Mouse (Mus musculus): Measurements from ENCODE around the gene Ccdc110. TPM values are rescaled to one million over a fixed set of nuclear protein-coding genes. Genes with fewer than 3 reads are reported as not detected.

Ccdc110 gene
- polyA plus RNA-seq, 1 experiment from 2014 or later, result not detected

DNA sequence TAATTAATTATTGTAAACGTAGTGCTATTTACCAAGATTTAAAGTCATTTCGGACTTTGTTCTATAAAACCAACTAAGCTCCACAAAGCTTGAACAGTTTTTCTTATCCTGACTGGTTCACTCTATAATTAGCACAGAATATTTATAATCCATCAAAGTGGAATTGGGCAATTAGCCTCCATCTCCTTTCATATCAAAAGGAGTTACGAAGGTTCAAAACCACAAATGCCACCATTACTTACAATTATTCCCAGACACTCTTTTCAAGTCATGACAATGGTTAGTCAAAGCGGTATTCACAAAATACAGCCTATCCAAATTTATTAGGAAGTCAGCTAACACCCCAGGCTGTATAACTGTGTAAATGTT, 28.2 kb upstream of the Ccdc110 start:
- ATAC-seq (ENCODE audit: low FRiP score), result no peak
- Histone ChIP-seq H3K27ac (ENCODE audit: low read depth, low read length) (no peak overlapping the region), H3K4me3 (ENCODE audit: low read depth, low read length) (no peak overlapping the region), H3K9me3 (ENCODE audit: control insufficient read depth, low read length) (no peaks in the 10 kb centered on the region), H3K36me3 (ENCODE audit: control insufficient read depth, insufficient read depth, low read length) (no peaks in the 10 kb centered on the region), H3K27me3 (ENCODE audit: control insufficient read depth, insufficient read depth, low read length) (no peaks in the 10 kb centered on the region), H3K9ac (ENCODE audit: low read depth, low read length) (no peak overlapping the region), H3K4me2 (replicated peaks; ENCODE audit: low read depth, low read length) (no peak overlapping the region), H3K4me1 (replicated peaks; ENCODE audit: control insufficient read depth, insufficient read depth, low read length) (no peaks in the 10 kb centered on the region)
- DNase-seq (ENCODE audit: low spot score), result no peak
- WGBS, result 91% methylated on average over 4 of the region's 4 CpGs

GRCm38 (mm10) chr8:45913707-45914106, 20.7 kb upstream of the Ccdc110 start:
- H3K9me3 ChIP-seq (ENCODE audit: control insufficient read depth, low read length), result no peaks in the 10 kb centered on the region
- no peak for ATAC-seq (ENCODE audit: low FRiP score)

DNA sequence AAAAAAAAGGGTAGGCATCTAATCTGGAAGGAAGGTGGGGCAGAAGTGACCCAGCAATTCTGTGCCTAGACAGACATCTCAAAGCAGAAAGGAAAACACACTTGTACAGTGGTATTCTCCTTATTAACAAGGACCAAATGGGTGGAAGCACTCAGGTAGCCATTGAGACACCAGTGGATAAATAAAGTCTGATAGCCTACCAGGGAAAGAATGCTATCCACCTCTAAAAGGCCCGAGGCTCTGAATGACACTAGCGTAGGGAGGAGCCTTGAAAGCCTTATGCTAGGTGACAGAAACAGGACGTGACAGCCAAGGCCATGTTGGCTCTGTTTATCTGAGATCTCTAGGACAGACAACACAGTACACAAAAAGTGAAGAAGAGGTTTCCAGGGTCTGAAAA, 17.9 kb upstream of the Ccdc110 start:
- DNase-seq (ENCODE audit: low spot score), result no peak
- ATAC-seq (ENCODE audit: low FRiP score), result no peak
- Histone ChIP-seq H3K27ac (ENCODE audit: low read depth, low read length) (no peak overlapping the region), H3K36me3 (ENCODE audit: control insufficient read depth, insufficient read depth, low read length) (no peaks in the 10 kb centered on the region), H3K4me1 (replicated peaks; ENCODE audit: control insufficient read depth, insufficient read depth, low read length) (no peaks in the 10 kb centered on the region), H3K4me3 (ENCODE audit: low read depth, low read length) (no peak overlapping the region), H3K9ac (ENCODE audit: low read depth, low read length) (no peak overlapping the region), H3K27me3 (ENCODE audit: control insufficient read depth, insufficient read depth, low read length) (no peaks in the 10 kb centered on the region), H3K4me2 (replicated peaks; ENCODE audit: low read depth, low read length) (no peak overlapping the region), H3K9me3 (ENCODE audit: control insufficient read depth, low read length) (no peaks in the 10 kb centered on the region)
- 84% methylated on average over 3 of the region's 3 CpGs for WGBS

More at GRCm38 (mm10) chr8:45913707-45914106, 20.7 kb upstream of the Ccdc110 start:
- Histone ChIP-seq H3K9ac (ENCODE audit: low read depth, low read length) (no peak overlapping the region), H3K27ac (ENCODE audit: low read depth, low read length) (no peak overlapping the region), H3K4me1 (replicated peaks; ENCODE audit: control insufficient read depth, insufficient read depth, low read length) (no peaks in the 10 kb centered on the region), H3K36me3 (ENCODE audit: control insufficient read depth, insufficient read depth, low read length) (no peaks in the 10 kb centered on the region), H3K4me3 (ENCODE audit: low read depth, low read length) (no peak overlapping the region), H3K27me3 (ENCODE audit: control insufficient read depth, insufficient read depth, low read length) (no peaks in the 10 kb centered on the region), H3K4me2 (replicated peaks; ENCODE audit: low read depth, low read length) (no peak overlapping the region)
- 88% methylated on average over 11 of the region's 11 CpGs for WGBS
- no peak for DNase-seq (ENCODE audit: low spot score)

GRCm38 (mm10) chr8:45917040-45917679, 17.3 kb upstream of the Ccdc110 start:
- Histone ChIP-seq H3K27ac (ENCODE audit: low read depth, low read length) (no peak overlapping the region), H3K9me3 (ENCODE audit: control insufficient read depth, low read length) (no peaks in the 10 kb centered on the region), H3K4me3 (ENCODE audit: low read depth, low read length) (no peak overlapping the region), H3K36me3 (ENCODE audit: control insufficient read depth, insufficient read depth, low read length) (no peaks in the 10 kb centered on the region), H3K27me3 (ENCODE audit: control insufficient read depth, insufficient read depth, low read length) (no peaks in the 10 kb centered on the region), H3K4me1 (replicated peaks; ENCODE audit: control insufficient read depth, insufficient read depth, low read length) (no peaks in the 10 kb centered on the region), H3K4me2 (replicated peaks; ENCODE audit: low read depth, low read length) (no peak overlapping the region), H3K9ac (ENCODE audit: low read depth, low read length) (no peak overlapping the region)
- no peak for DNase-seq (ENCODE audit: low spot score)
- ATAC-seq (ENCODE audit: low FRiP score), result no peak
- WGBS, result 79% methylated on average over 20 of the region's 20 CpGs

DNA sequence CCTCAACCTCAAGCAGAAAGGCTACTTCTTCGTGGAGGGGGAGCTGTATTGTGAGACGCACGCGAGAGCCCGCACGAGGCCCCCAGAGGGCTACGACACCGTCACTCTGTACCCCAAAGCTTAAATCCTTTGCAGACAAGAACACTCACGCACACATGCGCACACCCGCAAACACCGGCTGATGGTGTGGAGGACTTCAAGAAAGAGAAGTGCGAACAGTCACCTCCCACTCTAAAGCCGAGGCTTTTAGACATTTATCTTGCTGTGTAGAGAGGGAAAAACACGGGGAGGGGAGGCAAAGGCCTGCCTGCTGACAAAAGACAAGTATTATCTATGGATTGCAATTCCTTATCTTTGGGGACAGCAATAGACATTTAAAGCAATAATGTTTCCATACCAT, 15.5 kb upstream of the Ccdc110 start:
- no peaks in the 10 kb centered on the region for H3K9me3 ChIP-seq (ENCODE audit: control insufficient read depth, low read length)
- no peak for DNase-seq (ENCODE audit: low spot score)
- H3K27me3 ChIP-seq (ENCODE audit: control insufficient read depth, insufficient read depth, low read length), result no peaks in the 10 kb centered on the region
- no peak overlapping the region for H3K4me2 ChIP-seq (replicated peaks; ENCODE audit: low read depth, low read length)
- H3K4me3 ChIP-seq (ENCODE audit: low read depth, low read length), result no peak overlapping the region
- no peak for ATAC-seq (ENCODE audit: low FRiP score)
- H3K27ac ChIP-seq (ENCODE audit: low read depth, low read length), result no peak overlapping the region
- H3K36me3 ChIP-seq (ENCODE audit: control insufficient read depth, insufficient read depth, low read length), result no peaks in the 10 kb centered on the region
- no peaks in the 10 kb centered on the region for H3K4me1 ChIP-seq (replicated peaks; ENCODE audit: control insufficient read depth, insufficient read depth, low read length)
- H3K9ac ChIP-seq (ENCODE audit: low read depth, low read length), result no peak overlapping the region
- 89% methylated on average over 15 of the region's 15 CpGs for WGBS

DNA sequence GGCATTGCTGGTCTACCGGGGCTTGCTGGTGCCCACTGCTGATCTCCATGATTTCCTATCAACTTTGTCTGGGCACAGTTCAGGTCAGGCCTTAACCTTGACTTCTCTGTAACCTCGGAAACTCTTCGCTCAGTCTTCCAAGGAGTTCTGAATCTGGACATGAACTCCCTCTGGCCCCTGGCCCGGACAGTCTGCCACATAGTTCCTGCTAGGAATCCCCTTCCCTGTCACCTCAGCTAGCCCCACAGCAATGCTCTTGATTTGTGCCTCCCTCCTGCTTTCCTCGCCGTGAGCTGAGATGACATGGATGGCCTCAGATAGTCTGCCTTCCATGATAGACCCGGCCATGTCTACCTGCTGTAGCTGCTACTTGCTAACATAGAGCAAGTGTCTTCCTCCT, 14.0 kb upstream of the Ccdc110 start:
- Histone ChIP-seq H3K9ac (ENCODE audit: low read depth, low read length) (no peak overlapping the region), H3K4me2 (replicated peaks; ENCODE audit: low read depth, low read length) (no peak overlapping the region), H3K4me1 (replicated peaks; ENCODE audit: control insufficient read depth, insufficient read depth, low read length) (no peaks in the 10 kb centered on the region), H3K27me3 (ENCODE audit: control insufficient read depth, insufficient read depth, low read length) (no peaks in the 10 kb centered on the region), H3K4me3 (ENCODE audit: low read depth, low read length) (no peak overlapping the region), H3K27ac (ENCODE audit: low read depth, low read length) (no peak overlapping the region), H3K36me3 (ENCODE audit: control insufficient read depth, insufficient read depth, low read length) (no peaks in the 10 kb centered on the region), H3K9me3 (ENCODE audit: control insufficient read depth, low read length) (no peaks in the 10 kb centered on the region)
- ATAC-seq (ENCODE audit: low FRiP score) (no peak), DNase-seq (ENCODE audit: low spot score) (no peak)
- 93% methylated on average over 7 of the region's 7 CpGs for WGBS

GRCm38 (mm10) chr8:45922116-45922515, 12.3 kb upstream of the Ccdc110 start:
- Histone ChIP-seq H3K27me3 (ENCODE audit: control insufficient read depth, insufficient read depth, low read length) (no peaks in the 10 kb centered on the region), H3K4me3 (ENCODE audit: low read depth, low read length) (no peak overlapping the region), H3K9me3 (ENCODE audit: control insufficient read depth, low read length) (no peaks in the 10 kb centered on the region), H3K36me3 (ENCODE audit: control insufficient read depth, insufficient read depth, low read length) (no peaks in the 10 kb centered on the region), H3K4me2 (replicated peaks; ENCODE audit: low read depth, low read length) (no peak overlapping the region), H3K4me1 (replicated peaks; ENCODE audit: control insufficient read depth, insufficient read depth, low read length) (no peaks in the 10 kb centered on the region), H3K9ac (ENCODE audit: low read depth, low read length) (no peak overlapping the region), H3K27ac (ENCODE audit: low read depth, low read length) (no peak overlapping the region)
- WGBS, result 97% methylated on average over 7 of the region's 7 CpGs
- ATAC-seq (ENCODE audit: low FRiP score) (no peak), DNase-seq (ENCODE audit: low spot score) (no peak)

GRCm38 (mm10) chr8:45936986-45937385, 2.6 kb downstream of the Ccdc110 start:
- Histone ChIP-seq H3K4me1 (replicated peaks; ENCODE audit: control insufficient read depth, insufficient read depth, low read length) (no peaks in the 10 kb centered on the region), H3K27me3 (ENCODE audit: control insufficient read depth, insufficient read depth, low read length) (no peaks in the 10 kb centered on the region), H3K4me3 (ENCODE audit: low read depth, low read length) (no peak overlapping the region), H3K9ac (ENCODE audit: low read depth, low read length) (no peak overlapping the region), H3K4me2 (replicated peaks; ENCODE audit: low read depth, low read length) (no peak overlapping the region), H3K27ac (ENCODE audit: low read depth, low read length) (no peak overlapping the region), H3K36me3 (ENCODE audit: control insufficient read depth, insufficient read depth, low read length) (no peaks in the 10 kb centered on the region), H3K9me3 (ENCODE audit: control insufficient read depth, low read length) (no peaks in the 10 kb centered on the region)
- DNase-seq (ENCODE audit: low spot score) (no peak), ATAC-seq (ENCODE audit: low FRiP score) (no peak)
- 90% methylated on average over 9 of the region's 9 CpGs for WGBS

DNA sequence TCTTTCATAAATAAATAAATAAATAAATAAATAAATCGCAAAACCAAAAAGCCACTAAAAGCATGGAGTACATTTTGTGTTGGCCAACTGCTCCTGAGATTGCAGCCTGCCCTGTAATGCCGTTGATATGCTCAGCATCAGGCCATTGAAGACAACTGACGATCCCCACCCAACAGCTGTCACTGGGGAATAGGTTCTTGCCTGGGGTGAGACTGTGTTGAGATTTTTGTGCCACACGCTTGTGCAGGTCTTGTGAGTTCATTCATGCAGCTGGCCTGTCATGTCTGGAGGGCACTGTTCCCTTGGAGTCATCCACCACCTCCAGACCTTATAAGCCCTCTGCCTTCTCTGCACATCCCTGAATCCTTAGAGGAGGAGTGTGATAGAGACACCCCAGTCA, 11.9 kb downstream of the Ccdc110 start:
- H3K4me3 ChIP-seq (ENCODE audit: low read depth, low read length), result no peak overlapping the region
- DNase-seq (ENCODE audit: low spot score) (no peak), ATAC-seq (ENCODE audit: low FRiP score) (no peak)
- H3K4me1 ChIP-seq (replicated peaks; ENCODE audit: control insufficient read depth, insufficient read depth, low read length), result no peaks in the 10 kb centered on the region
- no peak overlapping the region for H3K27ac ChIP-seq (ENCODE audit: low read depth, low read length)
- no peaks in the 10 kb centered on the region for H3K9me3 ChIP-seq (ENCODE audit: control insufficient read depth, low read length)
- H3K9ac ChIP-seq (ENCODE audit: low read depth, low read length), result no peak overlapping the region
- 93% methylated on average over 4 of the region's 4 CpGs for WGBS
- H3K4me2 ChIP-seq (replicated peaks; ENCODE audit: low read depth, low read length), result no peak overlapping the region
- no peaks in the 10 kb centered on the region for H3K27me3 ChIP-seq (ENCODE audit: control insufficient read depth, insufficient read depth, low read length)
- no peaks in the 10 kb centered on the region for H3K36me3 ChIP-seq (ENCODE audit: control insufficient read depth, insufficient read depth, low read length)
